Mouse (Mus musculus): ENCODE data around the gene Gm47985.

Gm47985 gene

GRCm38 (mm10) chr1:151222561-151223267, 40.4 kb downstream of the Gm47985 start:
- DNase-seq (ENCODE audit: low read depth) = no peak

- no peak for DNase-seq (ENCODE audit: low read depth)
These were observed 41.0 kb downstream of the Gm47985 start for GRCm38 (mm10) chr1:151223377-151223776.

DNA sequence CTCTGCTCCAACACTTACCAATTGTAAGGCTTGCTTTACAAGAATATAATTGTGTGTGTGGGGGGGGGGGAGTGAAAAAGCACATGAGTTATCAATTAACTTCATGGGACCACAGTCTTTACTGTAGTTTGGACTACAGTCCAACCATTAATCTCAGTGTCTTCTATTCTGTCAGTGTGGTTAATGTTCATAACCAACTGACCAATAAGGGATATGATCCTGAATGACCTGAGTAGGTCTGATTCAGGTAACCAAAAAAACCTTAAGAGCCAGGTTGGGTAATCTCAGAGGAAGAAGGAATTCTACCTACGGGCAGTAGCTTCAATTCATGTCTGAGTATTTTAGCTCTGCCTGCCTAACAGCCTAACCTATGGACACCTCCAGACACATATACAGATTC, 42.2 kb downstream of the Gm47985 start:
- DNase-seq (ENCODE audit: low read depth) = no peak

- no peak for DNase-seq (ENCODE audit: low read depth)
These were observed 45.2 kb downstream of the Gm47985 start for GRCm38 (mm10) chr1:151227506-151227905.

DNA sequence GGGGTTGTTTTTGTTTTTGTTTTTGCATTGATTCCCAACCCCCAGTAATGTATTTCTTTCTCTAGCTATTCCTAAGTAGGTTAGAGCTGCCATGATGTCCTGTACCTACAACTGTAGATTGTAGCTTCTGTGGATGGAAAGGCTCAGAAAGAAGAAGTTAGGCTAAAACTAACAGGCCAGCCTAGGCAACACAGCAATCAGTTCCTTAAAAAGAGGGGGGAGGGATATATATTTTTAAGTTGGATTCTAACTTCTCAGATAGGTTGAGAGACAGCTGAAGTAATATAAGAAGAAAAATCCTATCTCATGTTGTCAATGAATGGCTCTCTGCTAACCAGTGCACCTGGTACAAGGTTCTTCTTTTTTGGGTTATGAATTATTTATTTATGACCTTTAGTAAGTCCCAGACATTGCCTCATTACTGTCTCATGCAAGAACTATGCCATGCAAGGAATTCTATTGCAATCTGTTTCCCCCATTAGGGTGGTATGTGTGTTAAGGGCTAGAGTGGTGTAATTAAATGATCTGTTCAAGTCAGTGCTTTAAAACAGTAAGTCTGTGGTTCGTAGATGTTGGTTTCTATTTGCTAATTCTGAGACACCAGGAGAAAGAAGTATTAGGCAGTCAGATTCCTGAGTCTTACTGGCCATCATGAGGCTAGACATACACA, 46.1 kb downstream of the Gm47985 start:
- no peak for DNase-seq (ENCODE audit: low read depth)

DNA sequence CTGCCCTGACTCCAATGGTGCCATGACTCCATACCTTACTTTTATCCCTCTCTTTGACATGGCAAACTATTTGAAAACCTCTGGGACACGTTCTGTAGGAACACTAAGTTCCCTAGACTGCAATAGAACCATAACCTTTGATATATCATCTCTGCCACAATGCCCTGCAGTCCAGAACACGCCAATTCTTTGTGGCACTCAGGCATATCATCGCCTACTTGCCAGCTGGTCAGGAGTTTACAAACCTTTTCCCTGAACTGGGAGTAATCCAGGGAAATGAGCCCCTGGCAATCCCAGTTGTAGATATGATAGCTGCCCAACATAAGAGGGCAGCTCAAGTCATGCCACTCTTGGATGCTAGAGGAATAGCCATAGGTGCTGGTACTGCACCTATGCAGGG, 50.0 kb downstream of the Gm47985 start:
- no peak for DNase-seq (ENCODE audit: low read depth)

GRCm38 (mm10) chr1:151233756-151234155, 51.4 kb downstream of the Gm47985 start:
- DNase-seq (ENCODE audit: low read depth) = no peak

Data from c-Kit-positive CD71-negative TER-119-negative erythroid progenitor cells, embryonic 14.5 days (primary cell).